Mouse (Mus musculus): ENCODE data around the gene Siglec1. TPM values are rescaled to one million over a fixed set of nuclear protein-coding genes. Genes with fewer than 3 reads are reported as not detected.

Gene Siglec1
- polyA plus RNA-seq (2015; fragmentation: Nextera tagmentation; extraction: Ambion mirVana), result 0.34 and 0.59 TPM in 2 replicates

DNA sequence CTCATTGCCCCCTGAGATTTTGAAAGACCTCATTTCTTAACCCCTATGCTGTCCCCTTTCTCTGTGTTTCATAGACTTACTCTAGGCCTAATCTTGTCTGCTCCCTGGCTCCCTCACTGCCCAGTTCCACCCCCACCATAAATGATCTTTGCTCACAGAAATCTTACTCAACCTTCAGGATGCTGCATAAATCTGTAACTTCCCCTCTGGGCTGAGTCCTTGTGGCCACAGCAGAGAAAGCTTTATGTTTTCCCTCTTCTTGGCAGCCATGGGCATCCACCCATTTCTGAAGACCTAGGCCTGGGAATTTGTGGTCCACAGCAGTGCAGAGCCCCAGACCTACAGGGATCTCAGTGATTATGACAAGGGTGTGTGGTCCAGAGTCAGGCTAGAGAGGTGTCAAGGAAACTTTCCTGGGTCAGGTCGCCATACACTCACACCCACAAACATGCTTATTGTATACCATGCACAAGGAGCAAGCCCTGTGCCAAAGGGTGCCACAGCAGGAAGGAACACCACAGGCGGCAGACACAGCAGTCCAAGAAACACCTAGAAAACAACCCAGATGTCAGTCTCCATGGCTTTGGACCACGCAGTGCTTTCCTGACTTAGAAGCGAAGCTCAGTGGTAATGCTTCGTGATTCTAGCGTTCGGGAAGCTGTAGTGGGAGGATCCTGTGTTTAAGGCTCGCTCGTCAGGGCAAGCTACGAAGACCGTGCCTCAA lies at the start of gene Siglec1:
TSS of gene Siglec1 (minus strand) at position 99 of the 724 bp plus-strand sequence.
- no peaks in the 10 kb centered on the region for H3K9me3 ChIP-seq (ENCODE audit: control insufficient read depth, low read length)
- H3K4me3 ChIP-seq (ENCODE audit: low read length), result no peak within 1 kb of the TSS
- H3K27me3 ChIP-seq (ENCODE audit: control insufficient read depth, insufficient read depth, low read depth, low read length), result no peaks in the 10 kb centered on the region
- no peak within 1 kb of the TSS for H3K4me2 ChIP-seq (ENCODE audit: low read depth, low read length)
- 83% methylated on average over 11 of the region's 11 CpGs for WGBS
- no peaks in the 10 kb centered on the region for H3K4me1 ChIP-seq (replicated peaks; ENCODE audit: control insufficient read depth, insufficient read depth, low read length)
- ATAC-seq (ENCODE audit: low read depth), result no peak
- H3K36me3 ChIP-seq (ENCODE audit: control insufficient read depth, insufficient read depth, low read length), result no peaks in the 10 kb centered on the region
- H3K27ac ChIP-seq (ENCODE audit: low read length), result no peak within 1 kb of the TSS
- no peak within 1 kb of the TSS for H3K9ac ChIP-seq (ENCODE audit: low read length)

GRCm38 (mm10) chr2:131135521-131136139 lies 49.1 kb upstream of the Siglec1 start:
- WGBS, result 43% methylated on average over 11 of the region's 11 CpGs
- no peak overlapping the region for H3K4me3 ChIP-seq (ENCODE audit: low read length)
- H3K9ac ChIP-seq (ENCODE audit: low read length), result no peak overlapping the region
- no peak overlapping the region for H3K27ac ChIP-seq (ENCODE audit: low read length)
- H3K9me3 ChIP-seq (ENCODE audit: control insufficient read depth, low read length), result no peaks in the 10 kb centered on the region
- H3K4me1 ChIP-seq (replicated peaks; ENCODE audit: control insufficient read depth, insufficient read depth, low read length), result peaks cover 14% of the 10 kb centered on the region
- no peak for ATAC-seq (ENCODE audit: low read depth)
- no peaks in the 10 kb centered on the region for H3K27me3 ChIP-seq (ENCODE audit: control insufficient read depth, insufficient read depth, low read depth, low read length)
- H3K4me2 ChIP-seq (ENCODE audit: low read depth, low read length), result no peak overlapping the region
- peaks cover 15% of the 10 kb centered on the region for H3K36me3 ChIP-seq (ENCODE audit: control insufficient read depth, insufficient read depth, low read length)

DNA sequence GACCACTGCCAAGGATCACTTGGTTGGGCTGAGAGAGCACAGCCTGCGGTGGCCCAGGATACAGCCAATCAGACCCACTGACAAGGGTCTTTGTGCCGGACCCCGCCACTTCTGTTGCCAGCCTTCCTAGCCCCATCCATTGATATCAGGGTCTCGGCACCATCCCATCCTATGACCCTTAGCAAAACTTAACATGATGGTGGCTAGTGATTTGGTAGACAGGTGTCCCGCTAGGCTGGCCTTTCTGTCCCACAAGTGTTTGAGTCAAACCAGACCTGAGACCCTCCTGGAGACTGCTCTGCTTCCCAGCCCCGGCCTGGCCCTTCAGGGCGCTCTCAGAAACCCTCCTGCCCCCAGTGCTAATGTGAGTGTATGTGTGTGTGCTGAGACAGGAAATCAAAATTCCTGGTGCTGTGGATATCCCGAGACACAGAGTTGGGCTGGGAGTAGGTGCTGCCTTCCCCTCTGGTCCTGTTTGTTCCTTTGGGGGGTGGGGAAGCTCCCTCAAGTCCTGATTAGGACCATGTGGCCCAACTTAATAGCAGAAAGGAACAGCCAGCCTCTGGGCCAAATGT lies 48.3 kb upstream of the Siglec1 start:
- Histone ChIP-seq H3K4me1 (replicated peaks; ENCODE audit: control insufficient read depth, insufficient read depth, low read length) (peaks cover 6% of the 10 kb centered on the region), H3K9me3 (ENCODE audit: control insufficient read depth, low read length) (no peaks in the 10 kb centered on the region), H3K27ac (ENCODE audit: low read length) (peak overlapping the region; percentile 56), H3K4me2 (ENCODE audit: low read depth, low read length) (no peak overlapping the region), H3K36me3 (ENCODE audit: control insufficient read depth, insufficient read depth, low read length) (peaks cover 15% of the 10 kb centered on the region), H3K4me3 (ENCODE audit: low read length) (no peak overlapping the region), H3K27me3 (ENCODE audit: control insufficient read depth, insufficient read depth, low read depth, low read length) (no peaks in the 10 kb centered on the region), H3K9ac (ENCODE audit: low read length) (no peak overlapping the region)
- ATAC-seq (ENCODE audit: low read depth), result no peak
- 74% methylated on average over 8 of the region's 8 CpGs for WGBS

DNA sequence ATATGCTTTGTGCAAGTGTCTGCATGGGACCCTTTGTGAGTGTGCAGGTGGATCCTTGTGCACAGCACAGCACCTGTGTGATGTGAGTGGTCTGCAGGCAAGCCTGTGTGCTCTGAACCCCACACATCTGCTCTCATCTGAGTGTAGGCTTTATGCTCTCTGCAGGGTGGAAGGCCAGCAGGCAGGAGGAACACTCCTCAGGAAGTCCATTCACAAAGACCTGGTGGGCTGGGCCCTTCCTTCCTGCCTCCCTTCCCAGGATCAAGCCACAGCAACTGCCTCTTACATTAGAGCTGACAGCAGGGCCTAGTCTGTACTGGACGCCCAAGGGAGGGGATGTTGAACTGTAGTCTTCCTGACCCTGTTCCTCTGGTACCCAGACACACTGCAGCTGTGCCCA lies 47.8 kb upstream of the Siglec1 start:
- peak; percentile 81 for ATAC-seq (ENCODE audit: low read depth)
- 75% methylated on average over 1 of the region's 1 CpGs for WGBS
- Histone ChIP-seq H3K9me3 (ENCODE audit: control insufficient read depth, low read length) (no peaks in the 10 kb centered on the region), H3K4me2 (ENCODE audit: low read depth, low read length) (no peak overlapping the region), H3K27ac (ENCODE audit: low read length) (peak overlapping the region; percentile 74), H3K4me1 (replicated peaks; ENCODE audit: control insufficient read depth, insufficient read depth, low read length) (peaks cover 1% of the 10 kb centered on the region; the same call in 1 of the 2 replicates), H3K27me3 (ENCODE audit: control insufficient read depth, insufficient read depth, low read depth, low read length) (no peaks in the 10 kb centered on the region), H3K36me3 (ENCODE audit: control insufficient read depth, insufficient read depth, low read length) (peaks cover 11% of the 10 kb centered on the region), H3K4me3 (ENCODE audit: low read length) (no peak overlapping the region), H3K9ac (ENCODE audit: low read length) (no peak overlapping the region)

DNA sequence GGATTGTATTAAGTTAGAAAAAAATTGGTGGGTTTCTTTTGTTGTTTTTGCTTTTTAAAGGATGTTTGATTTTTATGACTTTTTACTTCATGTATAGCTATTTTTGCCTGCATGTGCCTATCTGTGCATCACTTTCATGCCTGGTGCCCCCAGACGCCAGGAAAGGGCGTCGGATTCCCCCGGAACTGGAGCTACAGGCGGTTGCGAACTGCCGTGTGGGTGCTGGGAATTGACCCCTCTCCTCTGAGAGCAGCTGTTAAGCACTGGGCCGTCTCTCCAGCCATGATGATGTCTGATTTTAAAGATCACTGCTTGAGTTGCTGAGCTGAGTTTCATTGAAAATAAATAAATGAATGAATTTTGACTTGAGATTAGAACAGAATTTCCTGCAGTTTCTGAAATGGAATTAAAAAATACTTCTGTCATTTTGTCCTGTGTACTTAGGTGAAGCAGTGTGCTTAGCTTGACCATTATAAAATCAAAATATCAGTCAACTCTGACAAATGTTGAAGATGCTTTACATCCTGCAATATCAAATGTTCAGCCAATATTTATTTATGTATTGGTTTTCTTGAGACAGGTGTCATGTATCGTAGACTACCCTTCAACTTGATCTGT lies 46.5 kb upstream of the Siglec1 start, which contains the start of gene Gm11037:
TSS of gene Gm11037 (plus strand) at position 568 of the 618 bp plus-strand sequence.
- no peaks in the 10 kb centered on the region for H3K9me3 ChIP-seq (ENCODE audit: control insufficient read depth, low read length)
- no peak within 1 kb of the TSS for H3K4me2 ChIP-seq (ENCODE audit: low read depth, low read length)
- H3K4me1 ChIP-seq (replicated peaks; ENCODE audit: control insufficient read depth, insufficient read depth, low read length), result peaks cover 2% of the 10 kb centered on the region; the same call in 1 of the 2 replicates
- no peaks in the 10 kb centered on the region for H3K27me3 ChIP-seq (ENCODE audit: control insufficient read depth, insufficient read depth, low read depth, low read length)
- H3K36me3 ChIP-seq (ENCODE audit: control insufficient read depth, insufficient read depth, low read length), result peaks cover 3% of the 10 kb centered on the region
- ATAC-seq (ENCODE audit: low read depth), result no peak
- peak within 1 kb of the TSS; percentile 74 for H3K27ac ChIP-seq (ENCODE audit: low read length)
- no peak within 1 kb of the TSS for H3K9ac ChIP-seq (ENCODE audit: low read length)
- WGBS, result 80% methylated on average over 9 of the region's 9 CpGs
- no peak within 1 kb of the TSS for H3K4me3 ChIP-seq (ENCODE audit: low read length)

DNA sequence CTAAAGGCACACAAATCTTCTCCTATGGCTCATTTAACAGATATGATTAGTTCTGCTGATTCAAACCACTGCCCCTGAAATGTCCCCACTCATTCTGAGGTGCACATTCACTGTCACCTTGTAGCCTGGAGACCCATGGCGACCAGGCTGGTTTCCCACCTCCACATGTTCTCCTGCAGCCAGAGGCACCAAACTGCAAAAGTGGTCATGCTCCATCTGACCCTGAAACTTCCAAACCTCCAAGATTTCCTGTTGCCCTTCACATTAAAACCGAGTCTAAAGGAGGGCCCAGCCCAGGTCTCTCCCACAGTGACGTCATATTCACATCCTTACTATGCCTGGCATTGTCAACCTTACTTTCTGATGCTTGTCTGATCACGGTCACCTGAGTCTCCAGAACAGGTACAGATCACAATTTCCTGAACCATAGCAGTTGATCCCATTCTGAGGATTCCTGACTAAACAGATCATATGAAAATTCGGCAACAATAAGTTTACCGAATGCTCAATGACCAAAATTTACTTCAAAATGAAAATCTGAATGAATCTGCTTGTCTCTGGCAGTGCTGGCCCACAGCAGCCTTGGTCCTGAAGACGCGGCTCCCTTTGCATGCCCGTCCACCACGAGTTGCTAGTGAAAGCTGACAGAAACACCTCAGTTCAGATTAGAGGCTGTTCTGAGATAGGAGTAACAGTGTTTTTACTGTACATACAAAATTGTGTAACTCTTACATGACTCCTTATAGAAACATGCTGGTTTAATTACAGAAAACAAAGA lies 45.7 kb upstream of the Siglec1 start:
- 76% methylated on average over 10 of the region's 10 CpGs for WGBS
- no peak overlapping the region for H3K27ac ChIP-seq (ENCODE audit: low read length)
- H3K4me1 ChIP-seq (replicated peaks; ENCODE audit: control insufficient read depth, insufficient read depth, low read length), result peaks cover 2% of the 10 kb centered on the region; the same call in 1 of the 2 replicates

DNA sequence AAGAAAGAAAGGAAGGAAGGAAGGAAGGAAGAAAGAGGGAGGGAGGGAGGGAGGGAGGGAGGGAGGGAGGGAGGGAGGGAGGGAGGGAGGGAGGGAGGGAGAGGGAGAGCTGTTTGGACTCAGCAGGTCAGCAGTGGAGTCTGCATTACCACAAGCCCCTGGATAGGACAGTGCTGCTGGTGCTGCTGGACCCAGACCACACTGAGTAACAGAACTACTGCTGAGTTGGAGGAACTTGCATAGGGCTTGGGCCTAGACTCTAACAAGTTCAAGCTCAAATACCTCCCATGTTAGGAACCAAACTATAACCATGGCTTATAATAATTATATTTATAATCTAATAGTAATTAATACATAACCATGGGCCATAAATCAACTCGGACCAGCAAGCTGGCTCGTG lies 44.3 kb upstream of the Siglec1 start:
- Histone ChIP-seq H3K4me2 (ENCODE audit: low read depth, low read length) (no peak overlapping the region), H3K36me3 (ENCODE audit: control insufficient read depth, insufficient read depth, low read length) (no peaks in the 10 kb centered on the region), H3K9me3 (ENCODE audit: control insufficient read depth, low read length) (no peaks in the 10 kb centered on the region), H3K9ac (ENCODE audit: low read length) (no peak overlapping the region), H3K4me3 (ENCODE audit: low read length) (no peak overlapping the region), H3K4me1 (replicated peaks; ENCODE audit: control insufficient read depth, insufficient read depth, low read length) (peaks cover 6% of the 10 kb centered on the region; the same call in 1 of the 2 replicates), H3K27ac (ENCODE audit: low read length) (no peak overlapping the region), H3K27me3 (ENCODE audit: control insufficient read depth, insufficient read depth, low read depth, low read length) (no peaks in the 10 kb centered on the region)
- no peak for ATAC-seq (ENCODE audit: low read depth)
- 88% methylated on average over 2 of the region's 2 CpGs for WGBS

More for the DNA sequence above, 45.7 kb upstream of the Siglec1 start:
- Histone ChIP-seq H3K9ac (ENCODE audit: low read length) (no peak overlapping the region), H3K4me2 (ENCODE audit: low read depth, low read length) (no peak overlapping the region), H3K27me3 (ENCODE audit: control insufficient read depth, insufficient read depth, low read depth, low read length) (no peaks in the 10 kb centered on the region), H3K36me3 (ENCODE audit: control insufficient read depth, insufficient read depth, low read length) (peaks cover 2% of the 10 kb centered on the region), H3K4me3 (ENCODE audit: low read length) (no peak overlapping the region), H3K9me3 (ENCODE audit: control insufficient read depth, low read length) (no peaks in the 10 kb centered on the region)
- ATAC-seq (ENCODE audit: low read depth), result no peak

- Histone ChIP-seq H3K4me2 (ENCODE audit: low read depth, low read length) (no peak overlapping the region), H3K4me1 (replicated peaks; ENCODE audit: control insufficient read depth, insufficient read depth, low read length) (peaks cover 6% of the 10 kb centered on the region; the same call in 1 of the 2 replicates), H3K9me3 (ENCODE audit: control insufficient read depth, low read length) (no peaks in the 10 kb centered on the region), H3K9ac (ENCODE audit: low read length) (no peak overlapping the region), H3K27ac (ENCODE audit: low read length) (no peak overlapping the region), H3K4me3 (ENCODE audit: low read length) (no peak overlapping the region), H3K36me3 (ENCODE audit: control insufficient read depth, insufficient read depth, low read length) (no peaks in the 10 kb centered on the region), H3K27me3 (ENCODE audit: control insufficient read depth, insufficient read depth, low read depth, low read length) (no peaks in the 10 kb centered on the region)
- WGBS, result 60% methylated on average over 5 of the region's 5 CpGs
- no peak for ATAC-seq (ENCODE audit: low read depth)
These were observed 43.3 kb upstream of the Siglec1 start for GRCm38 (mm10) chr2:131129836-131130235.

All from lung, embryonic 16.5 days (tissue).